In the genomic region with DNA sequence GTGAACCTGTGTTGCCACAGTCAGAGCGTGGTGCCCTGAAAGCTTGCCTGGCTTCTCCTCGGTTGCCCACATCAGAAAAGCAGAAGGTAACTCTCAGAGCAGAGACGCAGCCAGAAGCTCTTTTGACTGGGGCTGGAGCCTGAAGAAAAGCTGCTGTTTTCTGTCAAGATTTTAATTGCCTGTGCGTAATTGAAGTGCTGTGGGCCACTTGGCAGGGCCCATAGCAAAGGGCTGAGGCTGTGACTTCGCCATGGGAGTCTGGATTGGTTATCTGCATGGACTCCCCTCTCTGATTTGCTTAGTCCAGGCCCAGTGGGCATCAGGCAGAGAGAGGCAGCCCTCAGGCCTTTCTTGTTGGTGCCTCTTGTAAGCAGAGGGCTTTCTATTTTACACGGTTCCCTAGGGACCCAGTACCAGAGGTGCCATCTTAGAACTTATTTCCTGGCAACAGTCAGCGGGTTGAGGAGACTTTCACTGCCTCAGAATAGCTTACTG, we compare ENCODE assay signal across 32 mouse cellular contexts. TPM values are rescaled to one million over a fixed set of nuclear protein-coding genes. Genes with fewer than 3 reads are reported as not detected.
DNase-seq lines count a peak whose midpoint lies in the region; ATAC-seq and TF ChIP-seq lines count a peak whose summit lies in the region.
"Had no signal": no experiment of that assay in that cellular context is flagged by ENCODE, and none has a peak within 500 bp of the region (broad histone marks: within the 10 kb centered on the region; RNA-seq: fewer than 3 reads in every experiment).

No protein-coding gene starts in this region.

- no peaks in the 10 kb centered on the region for H3K79me2 ChIP-seq in CH12.LX (replicated peaks; ENCODE audit: control insufficient read depth, extremely low read depth, insufficient read depth, poor library complexity, severe bottlenecking)

- H3K9ac ChIP-seq in forebrain, embryonic 14.5 days (ENCODE audit: low read length), result no peak overlapping the region
- no peak overlapping the region for H3K9ac ChIP-seq in forebrain, embryonic 12.5 days
- no peak overlapping the region for H3K9ac ChIP-seq in hindbrain, postnatal 0 days (replicated peaks; ENCODE audit: low read length)
- H3K9ac ChIP-seq in hindbrain, embryonic 12.5 days, result no peak overlapping the region
- no peak overlapping the region for H3K9ac ChIP-seq in CH12.LX (ENCODE audit: insufficient read depth, low read depth)
- H3K9ac ChIP-seq: forebrain, embryonic 15.5 days; heart, embryonic 15.5 days; hindbrain, embryonic 13.5 days; kidney, embryonic 15.5 days; liver, embryonic 12.5 days; liver, postnatal 0 days; midbrain, embryonic 12.5 days had no signal

- peaks cover 3% of the 10 kb centered on the region; the same call in 1 of the 2 replicates for H3K4me1 ChIP-seq in forebrain, embryonic 14.5 days (ENCODE audit: control insufficient read depth, insufficient read depth, low read length)
- peaks cover 4% of the 10 kb centered on the region for H3K4me1 ChIP-seq in forebrain, embryonic 12.5 days
- H3K4me1 ChIP-seq in hindbrain, postnatal 0 days (ENCODE audit: insufficient read depth, low read length), result no peaks in the 10 kb centered on the region
- no peaks in the 10 kb centered on the region; the same call in 1 of the 2 replicates for H3K4me1 ChIP-seq in hindbrain, embryonic 12.5 days
- H3K4me1 ChIP-seq in CH12.LX (ENCODE audit: control insufficient read depth in 1 of 2, insufficient read depth in 2 of 2), result peaks cover 3 to 38% of the 10 kb centered on the region in 2 experiments; a peak in 2 of 4 replicates
- H3K4me1 ChIP-seq: heart, embryonic 10.5 days; heart, embryonic 15.5 days; kidney, embryonic 15.5 days; liver, embryonic 12.5 days; megakaryocyte, embryonic 14.5 days had no signal

- TF ChIP-seq RAD21 in CH12.LX (IDR thresholded peaks at IDR 0.05; ENCODE audit: low read depth, low read length), result no peak

- no peak overlapping the region for H3K4me2 ChIP-seq in forebrain, embryonic 14.5 days (ENCODE audit: low read length)
- no peak overlapping the region for H3K4me2 ChIP-seq in forebrain, embryonic 12.5 days
- no peak overlapping the region for H3K4me2 ChIP-seq in hindbrain, postnatal 0 days (ENCODE audit: low read depth, low read length)
- H3K4me2 ChIP-seq in hindbrain, embryonic 12.5 days (replicated peaks), result no peak overlapping the region
- no peak overlapping the region for H3K4me2 ChIP-seq in CH12.LX (ENCODE audit: insufficient read depth, low read depth, poor library complexity, severe bottlenecking)
- H3K4me2 ChIP-seq: forebrain, embryonic 15.5 days; heart, embryonic 15.5 days; hindbrain, embryonic 13.5 days; kidney, embryonic 15.5 days; liver, embryonic 12.5 days; midbrain, embryonic 12.5 days had no signal

- ATAC-seq in forebrain, embryonic 14.5 days, result peak; percentile 32; the same call in 1 of the 2 replicates
- no peak for ATAC-seq in forebrain, embryonic 12.5 days (ENCODE audit: low FRiP score)
- no peak; the same call in 1 of the 2 replicates for ATAC-seq in hindbrain, postnatal 0 days
- ATAC-seq in hindbrain, embryonic 12.5 days (ENCODE audit: low FRiP score), result no peak
- ATAC-seq: forebrain, embryonic 15.5 days; liver, embryonic 12.5 days; liver, postnatal 0 days; lung, postnatal 0 days had no signal

- peak; percentile 8 for DNase-seq in forebrain, embryonic 14.5 days (ENCODE audit: low spot score)
- peak; percentile 22 for DNase-seq in hindbrain, postnatal 0 days (ENCODE audit: low spot score)
- DNase-seq in CH12.LX (ENCODE audit: extremely low read depth), result peak; percentile 22
- peak; percentile 34 for DNase-seq in brain, embryonic 14.5 days (ENCODE audit: low read depth)
- DNase-seq in heart, postnatal 14 days, result no peak
- DNase-seq: adrenal gland, adult 2 months; adrenal gland, postnatal 36 days; cerebellum, adult 9-10 months; gastrocnemius, postnatal 14 days; heart, adult 11 months; heart, postnatal 36 days; kidney, adult 18-20 months; kidney, postnatal 36 days; liver, postnatal 0 days; lung, postnatal 4 days; right cerebral cortex, postnatal 25 days; spleen, adult 18-20 months had no signal

- no peak for TF ChIP-seq CTCF in hindbrain, postnatal 0 days (IDR thresholded peaks at IDR 0.05; ENCODE audit: low read depth)
- no peak for TF ChIP-seq CTCF in CH12.LX (conservative IDR thresholded peaks at IDR 0.05 in 1 of 2, IDR thresholded peaks at IDR 0.05 in 1 of 2; ENCODE audit: low read depth in 2 of 2, low read length in 2 of 2)
- no peak for TF ChIP-seq CTCF in brain, embryonic 14.5 days (IDR thresholded peaks at IDR 0.05; ENCODE audit: borderline replicate concordance, extremely low read depth, insufficient read depth, insufficient read length)

- dilution Hi-C loops in CH12.LX (cut with MboI; ENCODE audit: extremely low pct_ligation_motif_present, extremely low pct_unique_long_range_greater_than_20kb, low sequenced_read_pairs), result no loop called here

- TF ChIP-seq POLR2A in CH12.LX (IDR thresholded peaks at IDR 0.05; ENCODE audit: low read depth, low read length), result no peak
- TF ChIP-seq POLR2A in brain, embryonic 14.5 days (IDR thresholded peaks at IDR 0.05; ENCODE audit: borderline replicate concordance, extremely low read depth, insufficient read depth, insufficient read length, poor library complexity, severe bottlenecking), result no peak

- TF ChIP-seq EP300 in CH12.LX (IDR thresholded peaks at IDR 0.05; ENCODE audit: low read length), result no peak

- H3K9me3 ChIP-seq in forebrain, embryonic 14.5 days (replicated peaks; ENCODE audit: control insufficient read depth, low read length), result no peaks in the 10 kb centered on the region
- no peaks in the 10 kb centered on the region for H3K9me3 ChIP-seq in forebrain, embryonic 12.5 days
- H3K9me3 ChIP-seq in hindbrain, postnatal 0 days (ENCODE audit: low read length), result no peaks in the 10 kb centered on the region
- H3K9me3 ChIP-seq in hindbrain, embryonic 12.5 days (replicated peaks), result no peaks in the 10 kb centered on the region
- H3K9me3 ChIP-seq in CH12.LX (replicated peaks; ENCODE audit: low read length), result no peaks in the 10 kb centered on the region
- H3K9me3 ChIP-seq: forebrain, embryonic 15.5 days; heart, embryonic 10.5 days; heart, embryonic 15.5 days; hindbrain, embryonic 13.5 days; kidney, embryonic 15.5 days; liver, embryonic 12.5 days; megakaryocyte, embryonic 14.5 days; midbrain, embryonic 12.5 days had no signal

- H3K36me3 ChIP-seq in forebrain, embryonic 14.5 days (ENCODE audit: control insufficient read depth, insufficient read depth, low read length), result 0 out of 2 replicates have a peak, but pooled peaks cover 4% of the 10 kb centered on the region
- no peaks in the 10 kb centered on the region for H3K36me3 ChIP-seq in forebrain, embryonic 12.5 days (replicated peaks)
- peaks cover 5% of the 10 kb centered on the region; the same call in 1 of the 2 replicates for H3K36me3 ChIP-seq in hindbrain, postnatal 0 days (ENCODE audit: insufficient read depth, low read length)
- H3K36me3 ChIP-seq in hindbrain, embryonic 12.5 days, result no peaks in the 10 kb centered on the region
- no peaks in the 10 kb centered on the region for H3K36me3 ChIP-seq in CH12.LX (replicated peaks in 1 of 2; ENCODE audit: control insufficient read depth in 1 of 2, insufficient read depth in 1 of 2, low read length in 1 of 2)
- H3K36me3 ChIP-seq: heart, embryonic 10.5 days; heart, embryonic 15.5 days; kidney, embryonic 15.5 days; liver, embryonic 12.5 days; midbrain, embryonic 12.5 days had no signal

- WGBS in forebrain, embryonic 14.5 days, result 64% methylated on average over 7 of the region's 7 CpGs
- 66% methylated on average over 7 of the region's 7 CpGs for WGBS in forebrain, embryonic 12.5 days
- WGBS in hindbrain, postnatal 0 days, result 47% methylated on average over 7 of the region's 7 CpGs
- 88% methylated on average over 7 of the region's 7 CpGs for WGBS in hindbrain, embryonic 12.5 days

- no peak overlapping the region for H3K27ac ChIP-seq in forebrain, embryonic 14.5 days (ENCODE audit: low read depth, low read length)
- no peak overlapping the region for H3K27ac ChIP-seq in forebrain, embryonic 12.5 days
- no peak overlapping the region for H3K27ac ChIP-seq in hindbrain, postnatal 0 days
- H3K27ac ChIP-seq in hindbrain, embryonic 12.5 days, result no peak overlapping the region
- no peak overlapping the region for H3K27ac ChIP-seq in CH12.LX (ENCODE audit: insufficient read depth, low read depth)
- H3K27ac ChIP-seq: forebrain, embryonic 15.5 days; heart, embryonic 10.5 days; heart, embryonic 15.5 days; hindbrain, embryonic 13.5 days; kidney, embryonic 15.5 days; layer of hippocampus, adult 2 months; left cerebral cortex, adult 2 months; liver, embryonic 12.5 days; midbrain, embryonic 12.5 days had no signal

- H3K27me3 ChIP-seq in forebrain, embryonic 14.5 days (replicated peaks; ENCODE audit: control insufficient read depth, insufficient read depth, low read length), result no peaks in the 10 kb centered on the region
- H3K27me3 ChIP-seq in forebrain, embryonic 12.5 days, result no peaks in the 10 kb centered on the region
- no peaks in the 10 kb centered on the region for H3K27me3 ChIP-seq in hindbrain, postnatal 0 days (ENCODE audit: insufficient read depth, low read length)
- H3K27me3 ChIP-seq in hindbrain, embryonic 12.5 days, result no peaks in the 10 kb centered on the region; the same call in 1 of the 2 replicates
- peaks cover 47% of the 10 kb centered on the region for H3K27me3 ChIP-seq in CH12.LX (replicated peaks)
- H3K27me3 ChIP-seq: forebrain, embryonic 15.5 days; liver, embryonic 12.5 days; midbrain, embryonic 12.5 days had no signal

- intact Hi-C loops in heart, postnatal 14 days (cut with DNase I), result no loop called here

- no peak overlapping the region for H3K4me3 ChIP-seq in forebrain, embryonic 14.5 days (ENCODE audit: low read depth, low read length)
- H3K4me3 ChIP-seq in forebrain, embryonic 12.5 days (replicated peaks), result no peak overlapping the region
- H3K4me3 ChIP-seq in hindbrain, postnatal 0 days (ENCODE audit: low read length), result no peak overlapping the region
- H3K4me3 ChIP-seq in hindbrain, embryonic 12.5 days, result no peak overlapping the region
- no peak overlapping the region for H3K4me3 ChIP-seq in CH12.LX (replicated peaks in 1 of 3; ENCODE audit: low read depth in 2 of 3, low read length in 2 of 3, poor library complexity in 1 of 3)
- H3K4me3 ChIP-seq: erythroblast, embryonic 14.5 days; forebrain, embryonic 15.5 days; heart, embryonic 10.5 days; heart, embryonic 15.5 days; hindbrain, embryonic 13.5 days; kidney, embryonic 15.5 days; layer of hippocampus, adult 2 months; left cerebral cortex, adult 2 months; liver, embryonic 12.5 days; megakaryocyte, embryonic 14.5 days; midbrain, embryonic 12.5 days had no signal

- in situ Hi-C loops in CH12.LX (cut with MboI; ENCODE audit: low pct_ligation_motif_present, low pct_unique_long_range_greater_than_20kb, low sequenced_read_pairs), result no loop called here

RNA-seq across cellular contexts. Expression of gene Gm1043, which starts 36.1 kb away (rescaled TPM):
- polyA plus RNA-seq in forebrain, embryonic 14.5 days (2014; fragmentation: Nextera tagmentation; extraction: Ambion mirVana), result 1.1 and 1.5 TPM in 2 replicates
- polyA plus RNA-seq in forebrain, embryonic 12.5 days (2016; fragmentation: Nextera tagmentation; extraction: Ambion mirVana), result 0.29 and 0.31 TPM in 2 replicates
- 17.4 and 20.0 TPM in 2 replicates for total RNA-seq in hindbrain, postnatal 0 days (2014; rRNA removed)
- polyA plus RNA-seq in hindbrain, postnatal 0 days (2015; fragmentation: Nextera tagmentation; extraction: Ambion mirVana), result 1.5 and 1.7 TPM in 2 replicates
- 0.36 and 0.52 TPM in 2 replicates for polyA plus RNA-seq in hindbrain, embryonic 12.5 days (2016; fragmentation: Nextera tagmentation; extraction: Ambion mirVana)
- not detected in 2 replicates for total RNA-seq in CH12.LX (2012; rRNA removed)
- total RNA-seq in CH12.LX (2014; rRNA removed), result not detected in 2 replicates
- not detected in 2 replicates for polyA plus RNA-seq in CH12.LX (2012; ENCODE audit: insufficient read length, low read depth)
- polyA plus RNA-seq in brain, embryonic 14.5 days (2012; rRNA removed), result 7.7 and 10.7 TPM in 2 replicates
- under 1 TPM in 1 of 2 experiments, not detected in 1; 0.02 TPM for total RNA-seq in heart, postnatal 14 days (2021)
- total RNA-seq: gastrocnemius, postnatal 14 days; heart, postnatal 36 days had no signal
- polyA plus RNA-seq: erythroblast, embryonic 14.5 days; heart, embryonic 10.5 days; heart, embryonic 15.5 days; intestine, embryonic 14.5 days; kidney, embryonic 15.5 days; liver, embryonic 12.5 days; liver, postnatal 0 days; lung, postnatal 0 days had no signal

Comparison
In these comparisons a context has a peak if more than half of its experiments do, and no peak if none do; other contexts are left out.
1. DNase-seq: peak in forebrain, embryonic 14.5 days (single experiment), hindbrain, postnatal 0 days (single experiment), CH12.LX (single experiment) and brain, embryonic 14.5 days (single experiment); none in heart, postnatal 14 days (0 of 2).